Mouse (Mus musculus): ENCODE data around the gene Sox30.

Gene Sox30

DNA sequence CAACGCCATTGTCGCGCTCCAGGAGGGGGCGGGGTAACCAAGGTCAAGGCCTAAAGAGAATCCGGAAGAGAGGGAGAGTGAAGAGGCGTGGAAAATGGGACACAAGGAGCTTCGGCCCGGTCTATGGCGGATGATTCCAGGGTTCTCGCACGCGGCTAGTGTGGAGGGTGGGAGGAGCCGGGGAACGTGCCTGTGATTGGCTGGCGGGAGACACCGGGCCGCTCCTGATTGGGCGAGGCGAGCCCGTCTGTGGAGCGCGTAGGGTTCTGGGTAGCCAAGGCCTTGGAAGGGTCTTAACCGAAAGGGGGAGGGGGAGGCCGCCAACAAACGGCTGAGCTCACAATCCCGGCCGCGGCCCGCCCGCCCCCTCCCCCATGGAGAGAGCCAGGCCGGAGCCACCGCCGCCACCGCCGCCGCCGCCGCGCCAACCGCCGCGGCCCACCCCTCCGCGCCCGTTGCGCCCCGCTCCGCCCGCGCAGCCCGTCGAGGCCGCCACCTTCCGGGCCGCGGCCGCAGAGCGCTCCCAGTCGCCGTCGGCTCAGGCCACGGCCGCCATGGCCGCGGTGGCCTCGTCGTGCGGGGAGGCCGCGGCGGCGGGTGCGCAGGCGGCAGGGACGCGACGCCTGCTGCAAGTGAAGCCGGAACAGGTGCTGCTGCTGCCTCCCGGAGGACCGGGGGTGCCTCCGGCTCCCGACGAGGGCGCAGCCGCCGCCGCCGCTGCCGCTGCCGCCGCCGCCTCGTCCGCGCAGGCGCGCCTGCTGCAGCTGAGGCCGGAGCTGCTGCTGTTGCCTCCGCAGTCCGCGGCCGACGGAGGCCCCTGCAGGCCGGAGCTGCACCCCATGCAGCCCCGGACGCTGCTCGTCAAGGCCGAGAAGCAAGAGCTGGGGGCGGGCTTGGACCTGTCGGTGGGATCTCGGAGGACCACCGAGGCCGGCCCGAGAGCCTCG lies at the start of gene Sox30:
TSS of gene Sox30 (plus strand) at position 365 of the 947 bp plus-strand sequence.
- DNase-seq, result peak; percentile 44

DNA sequence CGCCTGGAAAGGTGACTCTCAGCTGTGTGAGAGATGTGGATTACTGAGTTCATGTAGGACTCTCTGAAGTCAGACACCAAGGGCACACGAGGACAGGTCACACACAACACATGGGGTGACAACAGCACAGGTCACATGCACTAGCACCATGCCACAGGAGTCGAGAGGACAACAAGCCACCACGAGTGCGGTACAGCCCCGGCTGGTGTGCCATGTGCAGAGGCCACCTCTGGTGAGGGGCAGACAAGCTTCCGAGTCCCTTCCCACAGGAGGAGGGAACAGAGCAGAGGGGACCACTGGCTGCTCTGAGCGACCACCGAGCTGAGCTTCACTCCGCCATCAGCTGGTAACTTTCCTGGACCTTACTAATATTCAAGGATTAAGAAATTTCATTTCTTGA lies 47.3 kb upstream of the Sox30 start:
- no peak for DNase-seq

DNA sequence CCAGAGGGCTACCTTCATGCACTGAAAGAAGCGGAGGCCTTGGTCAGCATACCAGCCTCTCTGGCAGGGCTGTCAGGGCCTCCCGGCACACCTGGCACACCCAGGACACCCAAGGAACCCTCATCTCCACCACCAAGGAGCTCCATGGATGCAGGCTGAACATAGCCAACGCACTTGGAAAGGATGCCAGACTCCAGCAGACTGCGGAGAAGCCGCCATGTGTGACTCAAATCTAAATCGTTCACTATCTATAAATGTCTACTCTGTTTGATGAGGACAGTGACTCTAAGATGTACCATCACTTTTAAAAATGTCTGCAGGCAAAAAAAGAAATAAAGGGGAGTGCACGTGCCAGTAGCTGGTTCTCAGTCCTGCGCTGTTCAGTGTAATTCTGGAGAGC lies 42.6 kb upstream of the Sox30 start:
- DNase-seq, result no peak

DNA sequence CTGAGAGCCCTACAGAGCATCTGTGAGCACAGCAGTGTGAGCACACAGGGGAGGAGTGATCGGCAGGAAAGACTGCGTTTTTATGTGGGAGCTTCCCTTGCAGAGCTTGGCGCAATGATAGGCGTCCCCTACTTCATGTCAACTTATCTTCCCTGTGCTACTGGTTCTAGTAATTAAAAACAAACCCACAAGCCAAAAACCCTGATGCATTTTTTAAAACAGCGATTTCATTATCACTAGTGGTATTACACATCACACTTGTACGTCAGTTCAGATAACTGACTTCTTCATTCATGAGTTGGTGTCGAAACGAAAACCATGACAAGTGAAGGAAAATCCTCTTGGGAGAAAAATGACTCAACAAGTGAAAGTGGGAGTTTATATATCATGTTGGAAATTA lies 41.2 kb upstream of the Sox30 start:
- no peak for DNase-seq

DNA sequence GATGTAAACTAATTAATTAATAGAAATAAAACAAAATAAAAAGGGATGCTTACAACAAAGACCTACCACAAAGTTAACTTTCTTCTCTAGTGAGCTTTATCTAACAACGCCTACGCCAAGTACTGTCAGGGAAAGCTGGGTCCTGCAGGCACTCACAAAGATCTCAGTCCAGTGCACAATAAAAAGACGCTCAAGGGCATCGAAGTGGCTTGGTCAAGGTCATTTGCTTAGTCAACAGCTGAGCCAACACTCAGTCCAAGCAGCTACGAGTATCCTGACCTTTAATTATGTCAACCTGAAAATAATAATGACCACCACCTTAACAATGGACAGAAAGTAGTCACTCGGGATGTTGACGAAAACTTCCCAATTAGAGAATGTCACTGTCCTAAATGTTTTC lies 37.8 kb upstream of the Sox30 start:
- DNase-seq, result no peak

DNA sequence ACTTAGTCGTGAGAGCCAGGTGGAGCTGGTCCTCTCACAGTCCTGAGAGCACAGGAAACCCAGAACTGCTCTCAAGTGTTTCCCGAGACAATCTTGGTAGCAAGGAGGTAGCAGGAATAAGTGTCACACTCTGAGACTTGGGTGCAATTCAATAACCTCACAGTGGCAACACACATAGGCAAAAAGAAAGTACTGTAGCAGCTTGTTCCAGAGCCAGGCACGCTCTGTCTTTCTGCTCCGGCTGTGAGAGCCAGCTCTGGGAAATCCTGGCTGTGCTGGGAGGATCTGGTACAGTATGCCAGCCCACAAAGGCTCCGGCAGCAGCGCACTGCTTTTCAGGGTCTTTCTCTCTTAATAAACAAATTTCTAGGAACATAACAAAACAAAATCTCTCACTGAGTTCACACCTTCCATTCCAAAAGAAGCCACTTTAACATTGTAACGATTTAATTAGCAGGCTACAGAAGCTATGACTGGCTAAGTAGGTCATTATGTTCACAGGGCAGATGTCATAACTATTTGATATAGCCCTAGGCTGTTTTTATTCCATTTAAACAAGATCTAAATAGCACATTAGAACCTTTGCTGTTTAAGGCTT lies 36.9 kb upstream of the Sox30 start:
- no peak for DNase-seq

DNA sequence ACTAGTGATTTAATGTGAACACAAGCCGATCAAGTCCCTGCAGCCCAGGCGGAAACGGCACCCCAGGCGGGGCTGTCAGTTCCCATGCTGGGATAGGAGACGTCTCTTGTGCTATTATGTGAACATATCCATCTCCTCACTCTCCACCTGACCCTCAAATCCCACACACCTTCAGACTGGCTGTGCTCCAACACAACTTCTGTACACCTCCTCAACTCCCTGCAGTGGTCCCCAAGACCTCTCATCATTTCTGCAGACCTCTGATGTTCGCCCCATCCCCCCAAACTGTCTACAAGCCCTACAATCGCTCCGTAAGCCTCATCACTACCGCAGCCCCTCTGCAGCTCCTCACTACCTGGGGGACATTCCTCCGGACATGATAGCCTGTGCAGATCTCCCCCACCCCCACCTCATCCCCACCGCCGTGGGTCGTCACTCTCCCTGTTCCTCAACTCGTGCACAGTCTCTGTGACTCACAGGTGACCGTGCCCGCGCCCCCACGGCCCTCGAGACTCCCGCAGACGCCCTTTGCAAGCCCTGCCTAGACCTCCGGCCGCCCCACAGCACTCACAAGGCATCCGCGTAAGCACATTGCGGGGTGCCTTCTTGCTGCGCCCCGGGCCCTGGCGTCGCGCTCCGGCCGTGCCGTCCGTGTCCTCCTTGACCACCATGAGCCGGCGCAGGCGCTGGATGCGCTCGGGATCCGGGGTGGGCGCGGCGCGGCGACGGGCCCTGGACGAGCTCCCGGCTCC lies 36.0 kb upstream of the Sox30 start:
- DNase-seq, result peak; percentile 11

DNA sequence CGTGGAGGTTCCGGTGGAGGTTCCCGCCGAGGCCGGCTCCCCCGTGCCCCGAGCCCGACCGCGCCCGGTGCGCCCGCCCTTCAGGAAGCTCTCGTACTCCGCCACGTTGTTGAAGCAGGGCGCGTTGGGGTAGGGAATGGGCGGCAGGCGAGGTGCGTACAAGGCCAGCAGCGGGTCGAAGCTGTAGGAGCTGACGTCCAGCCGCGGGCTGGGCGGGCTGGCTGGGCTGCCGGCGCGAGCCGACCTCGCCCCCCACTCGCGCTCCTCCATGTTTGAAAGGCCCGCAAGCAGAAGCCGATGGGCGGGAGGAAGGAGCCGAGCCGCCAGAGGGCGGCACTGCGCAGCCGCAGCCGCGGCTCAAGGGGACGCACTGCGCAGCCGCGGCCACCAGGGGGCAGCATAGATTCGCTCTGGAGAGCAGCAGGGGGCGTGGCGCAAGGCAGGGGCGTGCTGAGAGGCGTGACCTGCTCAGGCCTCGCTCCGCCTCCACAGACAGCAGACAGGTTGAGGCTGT lies 35.4 kb upstream of the Sox30 start, which contains the start of gene Lsm11:
TSS of gene Lsm11 (minus strand) at position 293 of the 514 bp plus-strand sequence.
- DNase-seq, result peak; percentile 99

DNA sequence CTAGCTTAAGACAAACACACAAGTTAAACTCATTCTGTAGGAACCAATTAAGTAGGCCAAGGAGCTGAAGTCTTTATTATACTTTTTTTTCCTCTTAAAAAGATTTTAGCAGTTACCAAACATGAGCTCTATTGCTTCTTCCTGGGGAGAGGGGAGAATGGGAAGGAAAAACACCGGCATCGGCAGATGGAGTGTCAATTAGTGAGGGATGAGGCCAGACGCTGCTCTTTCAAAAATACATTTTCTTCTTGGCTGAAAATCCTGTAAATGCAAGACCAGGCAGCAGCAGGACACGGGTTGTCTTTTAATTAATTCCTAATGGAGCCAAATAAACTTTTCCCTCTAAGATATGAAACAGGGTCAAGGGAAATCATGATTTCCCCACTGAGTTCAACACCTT lies 33.3 kb upstream of the Sox30 start:
- DNase-seq, result no peak

DNA sequence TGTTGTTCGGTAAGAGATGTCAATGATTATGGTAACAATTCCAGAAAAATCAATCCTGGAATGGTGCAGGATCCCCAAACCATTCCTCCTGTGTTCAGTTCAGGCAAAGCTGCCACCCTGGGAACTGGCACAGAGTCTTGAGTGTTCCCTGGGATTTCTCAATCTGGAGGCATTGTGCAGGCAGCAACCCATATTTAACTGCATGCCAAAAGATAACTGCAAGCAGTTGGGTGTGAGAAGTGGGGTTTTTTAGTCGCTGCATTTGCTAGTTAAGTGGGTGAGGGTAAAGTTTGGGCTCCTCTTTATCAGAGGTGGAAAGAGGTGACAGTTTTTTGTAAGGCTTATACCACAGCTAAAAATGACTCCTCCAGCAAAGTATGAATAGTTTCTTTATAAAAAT lies 32.6 kb upstream of the Sox30 start:
- DNase-seq, result no peak

DNA sequence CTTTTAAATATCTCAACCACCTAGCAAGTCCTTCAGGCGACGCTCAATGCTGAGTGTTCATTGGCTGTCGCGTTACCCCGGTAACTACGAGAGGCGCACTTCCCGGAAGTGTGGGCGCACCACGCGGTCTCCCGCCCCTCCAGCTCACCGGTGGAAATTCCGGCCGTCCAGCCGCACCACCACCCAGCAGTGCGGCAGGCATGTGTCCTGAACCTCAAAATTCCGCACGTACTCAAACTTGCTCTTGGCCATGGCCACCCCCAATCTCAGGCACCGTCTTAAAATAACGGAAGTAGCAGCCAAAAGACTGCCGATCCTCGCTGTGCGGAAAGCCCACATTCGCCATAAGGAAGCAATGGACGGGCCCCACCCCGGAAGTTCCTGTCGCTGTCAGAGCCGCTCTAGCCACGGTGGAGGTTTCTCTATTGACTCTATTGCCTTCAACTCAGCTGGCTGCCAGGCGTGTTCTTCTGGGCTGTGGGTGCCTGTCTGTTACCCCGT lies 24.9 kb upstream of the Sox30 start, which contains the start of gene Thg1l:
TSS of gene Thg1l (minus strand) at position 368 of the 501 bp plus-strand sequence.
- peak; percentile 95 for DNase-seq

DNA sequence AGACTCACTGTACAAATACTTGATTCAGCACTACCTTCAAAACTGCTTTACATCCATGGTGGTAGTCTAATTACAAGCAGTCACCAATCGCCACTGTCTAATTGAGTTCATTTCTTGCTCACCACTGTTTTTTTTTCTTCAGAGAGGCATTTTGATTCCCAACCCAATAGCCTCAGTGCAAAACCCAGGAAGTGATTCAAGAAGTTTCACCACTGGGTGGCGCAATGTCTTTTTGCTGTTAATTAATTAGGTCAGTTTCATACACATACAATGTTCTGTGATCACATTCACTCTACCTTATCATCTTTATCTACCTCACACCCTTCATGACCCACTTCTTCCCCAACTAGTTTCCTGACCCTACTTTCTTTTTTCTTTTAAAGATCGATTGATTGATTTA lies 20.5 kb upstream of the Sox30 start:
- no peak for DNase-seq

DNA sequence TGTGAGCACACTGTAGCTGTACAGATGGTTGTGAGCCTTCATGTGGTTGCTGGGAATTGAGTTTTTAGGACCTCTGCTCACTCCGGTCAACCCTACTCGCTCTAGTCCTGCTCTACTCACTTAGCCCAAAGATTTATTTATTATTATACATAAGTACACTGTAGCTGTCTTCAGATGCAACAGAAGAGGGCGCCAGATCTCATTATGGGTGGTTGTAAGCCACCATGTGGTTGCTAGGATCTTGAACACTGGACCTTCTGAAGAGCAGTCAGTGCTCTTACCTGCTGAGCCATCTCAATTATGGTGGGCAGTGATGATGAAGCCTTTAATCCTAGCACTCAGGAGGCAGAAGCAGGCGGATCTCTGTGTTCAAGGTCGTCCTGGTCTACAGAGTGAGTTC lies 20.1 kb upstream of the Sox30 start:
- DNase-seq, result no peak

DNA sequence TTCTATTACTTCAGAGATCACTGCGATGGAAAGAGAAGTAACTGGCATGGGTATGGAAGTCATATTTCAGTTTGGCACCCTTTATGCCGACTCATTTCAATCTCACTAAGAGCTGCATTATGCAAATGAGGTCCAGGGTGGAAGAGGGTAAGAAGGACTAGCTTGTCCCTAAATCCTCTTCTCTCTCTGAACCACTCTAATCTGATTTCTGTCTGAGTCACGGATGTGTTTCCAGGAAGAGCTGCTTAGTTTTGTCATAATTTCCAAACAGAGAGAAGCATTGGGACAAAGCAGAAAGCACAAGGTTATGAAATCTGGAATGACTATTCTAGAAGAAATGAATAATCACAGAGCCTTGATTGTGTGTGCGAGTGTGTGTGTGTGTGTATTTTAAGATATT lies 13.2 kb upstream of the Sox30 start:
- no peak for DNase-seq

DNA sequence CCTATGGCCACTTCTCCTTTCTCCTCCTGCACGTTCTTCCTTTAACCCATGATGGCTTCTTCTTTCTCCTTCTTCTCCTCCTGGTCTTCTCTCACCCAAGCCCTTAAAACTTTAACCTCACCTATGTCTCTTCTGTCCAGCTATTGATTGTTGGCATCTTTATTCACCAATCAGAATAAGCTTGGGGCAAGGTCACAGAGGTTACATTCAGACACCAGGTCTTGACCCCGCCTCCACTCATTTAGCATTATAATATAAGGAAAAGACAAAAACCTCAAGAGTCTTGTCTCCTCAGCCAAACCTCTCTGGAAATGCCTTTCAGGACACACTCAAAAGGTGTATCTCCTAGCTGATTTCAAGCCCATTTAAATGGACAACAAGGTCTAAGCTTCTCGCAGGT lies 11.6 kb upstream of the Sox30 start:
- DNase-seq, result no peak

DNA sequence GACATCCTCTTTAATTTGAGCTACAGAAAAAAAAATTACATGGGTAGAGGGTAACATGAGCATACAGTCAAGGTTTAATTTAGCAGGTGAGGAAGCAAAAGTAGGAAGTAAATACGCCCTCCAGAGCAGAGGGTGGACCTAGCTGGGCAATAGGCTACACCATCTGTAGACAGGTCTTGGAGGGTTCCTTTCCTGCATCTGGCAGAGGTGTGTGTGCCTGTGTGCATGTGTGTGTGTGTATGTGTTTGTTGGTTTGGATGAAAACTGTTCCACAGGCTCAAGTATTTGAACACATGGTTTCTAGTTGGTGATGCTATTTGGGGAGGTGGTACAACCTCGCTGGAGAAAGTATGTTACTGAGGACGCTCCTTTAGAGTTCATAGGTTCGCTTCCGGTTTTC lies 6.5 kb upstream of the Sox30 start:
- DNase-seq, result no peak

DNA sequence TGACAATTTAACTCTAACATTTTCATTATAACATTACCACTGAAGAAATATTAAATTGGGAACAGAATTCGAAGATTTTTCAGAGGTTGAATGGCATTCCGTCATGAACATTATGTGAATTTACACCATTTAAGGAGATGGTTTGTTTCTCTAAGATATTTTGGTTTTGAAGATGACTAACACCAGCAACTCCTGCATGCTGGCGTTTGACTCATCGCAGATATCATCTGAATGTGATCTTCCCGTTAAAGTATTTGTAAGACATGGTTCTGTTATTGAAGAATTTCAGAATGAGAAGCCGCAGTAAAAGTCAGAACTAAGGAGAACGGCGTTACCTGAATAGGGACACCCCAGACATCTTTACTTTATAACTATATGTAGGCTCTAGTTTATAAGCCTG lies 5.6 kb upstream of the Sox30 start:
- DNase-seq, result no peak

DNA sequence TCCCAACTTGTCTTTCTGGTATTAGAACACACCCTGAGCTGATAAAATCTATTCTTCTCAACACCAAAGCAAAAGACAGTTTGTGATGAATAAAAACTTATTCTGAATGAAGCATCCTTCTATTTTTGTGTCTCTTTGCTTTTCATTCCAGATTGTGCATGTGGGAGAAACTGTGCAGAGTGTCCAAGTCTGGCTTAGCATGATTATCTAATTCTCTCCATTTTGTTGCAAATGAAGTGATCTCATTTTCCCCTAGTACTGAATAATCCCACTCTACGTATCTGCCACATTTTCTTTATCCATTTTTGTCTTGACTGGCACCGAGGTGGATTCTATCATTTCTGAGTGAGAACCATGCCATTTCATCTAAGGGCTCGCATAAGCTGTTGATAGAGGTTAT lies 4.0 kb upstream of the Sox30 start:
- no peak for DNase-seq

DNA sequence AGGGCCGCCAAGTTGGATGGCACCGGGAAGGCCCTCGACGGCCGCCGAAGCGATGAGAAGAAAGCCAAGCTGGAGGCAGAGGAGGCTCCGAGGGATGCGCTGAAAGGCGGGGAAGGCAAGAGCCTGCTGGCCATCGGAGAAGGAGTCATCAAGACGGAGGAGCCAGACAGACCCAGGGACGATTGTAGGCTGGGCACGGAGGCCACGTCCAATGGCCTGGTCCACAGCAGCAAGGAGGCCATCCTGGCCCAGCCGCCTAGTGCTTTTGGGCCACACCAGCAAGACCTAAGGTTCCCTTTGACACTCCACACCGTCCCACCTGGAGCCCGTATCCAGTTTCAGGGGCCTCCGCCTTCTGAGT lies 763 bp downstream of the Sox30 start:
- DNase-seq, result no peak

DNA sequence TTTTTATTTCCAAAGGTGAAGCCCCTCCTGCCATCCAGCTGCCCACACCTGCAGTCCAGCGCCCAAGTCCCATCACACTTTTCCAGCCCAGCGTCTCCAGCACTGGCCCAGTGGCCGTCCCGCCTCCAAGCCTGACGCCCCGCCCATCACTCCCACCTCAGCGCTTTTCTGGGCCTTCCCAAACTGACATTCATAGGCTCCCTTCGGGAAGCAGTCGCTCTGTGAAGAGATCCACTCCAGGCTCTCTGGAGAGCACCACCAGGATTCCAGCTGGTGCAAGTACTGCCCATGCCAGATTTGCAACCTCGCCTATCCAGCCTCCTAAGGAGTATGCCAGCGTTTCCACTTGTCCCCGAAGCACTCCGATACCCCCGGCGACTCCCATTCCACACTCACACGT lies 11.5 kb downstream of the Sox30 start:
- DNase-seq, result peak; percentile 9

DNA sequence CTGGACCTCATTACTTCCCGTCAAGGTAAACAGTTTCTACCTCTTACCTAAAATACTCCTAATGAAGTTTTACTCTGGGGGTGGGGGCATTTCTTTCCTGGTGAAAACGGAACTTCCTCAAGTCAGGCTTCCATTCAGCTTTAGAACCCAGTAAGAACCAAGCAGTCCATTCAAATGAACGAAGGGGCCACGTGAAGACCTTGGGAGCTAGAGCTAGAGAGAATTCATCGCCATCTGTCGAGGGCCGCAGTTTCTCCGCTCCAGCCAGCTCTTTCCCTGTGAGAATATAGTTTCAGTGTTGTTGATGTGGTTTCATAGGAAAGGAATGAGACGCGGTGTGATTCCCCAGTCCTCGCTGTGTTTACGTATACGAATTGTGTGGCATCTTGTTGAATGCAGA lies 12.0 kb downstream of the Sox30 start:
- DNase-seq, result no peak

DNA sequence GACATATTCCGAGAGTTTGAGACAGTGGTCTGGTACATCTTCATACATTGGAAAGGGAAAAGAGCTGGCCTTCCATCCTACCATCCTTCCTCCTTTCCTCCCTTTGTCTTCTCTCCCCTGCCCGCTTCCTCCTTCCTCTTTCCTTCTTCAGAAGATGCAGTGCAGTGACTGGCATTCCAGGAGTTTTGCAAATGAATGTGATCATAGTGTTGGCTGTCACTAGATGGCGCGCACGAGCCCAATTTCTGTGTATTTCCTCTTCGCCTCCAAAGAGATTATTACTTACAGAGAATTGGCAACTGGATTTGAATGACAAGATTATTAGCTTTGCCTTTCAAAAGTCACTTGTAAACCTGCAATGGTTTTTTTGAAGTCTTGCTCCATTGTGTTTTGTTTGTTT lies 36.0 kb downstream of the Sox30 start:
- DNase-seq, result peak; percentile 63

DNA sequence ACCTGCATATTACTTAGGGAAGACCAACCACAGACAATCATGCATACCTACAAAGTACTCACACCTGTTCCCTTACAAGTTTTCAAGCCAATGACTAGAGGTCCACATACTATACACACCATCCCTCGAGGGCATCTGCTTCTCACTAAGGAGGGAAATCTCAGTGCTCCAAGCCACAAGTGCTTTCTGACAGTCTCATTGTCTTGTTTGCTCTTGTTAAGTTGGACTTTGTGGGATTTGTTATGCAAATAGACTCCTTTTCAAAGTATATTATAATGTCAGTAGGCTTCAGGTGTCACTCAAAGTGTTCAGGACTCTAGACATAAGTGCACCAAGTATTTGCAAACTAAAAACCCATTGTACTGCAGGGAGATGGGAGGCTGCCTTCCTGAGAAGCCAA lies 40.1 kb downstream of the Sox30 start:
- DNase-seq, result no peak

All from kidney, adult 18-20 months (tissue).